Mouse (Mus musculus) neutrophil, adult 5-6 weeks (primary cell): ENCODE results near the gene Trpm4. TPM values are rescaled to one million over a fixed set of nuclear protein-coding genes. Genes with fewer than 3 reads are reported as not detected.
"Not testable (repeated sequence)": the region's sequence is repeated elsewhere in the genome, so short reads cannot be mapped to it uniquely, and the experiment has no call there.

Source experiments
- ATAC-seq: fragments of 151-379, 151-347 bp; 2 replicates; pipeline ENCODE4 v1.8.0; 2017; ENCODE audit warnings: mild to moderate bottlenecking, moderate TSS enrichment; ENCODE audit not compliant: insufficient number of reproducible peaks, poor library complexity, low FRiP score, severe bottlenecking; ENCODE audit errors: extremely low read depth
- total RNA-seq: library from RNA; stranded (forward); fragments of 200-1000 nt; gene quantifications from 2 replicates; pipeline ENCODE4 v1.2.3, GENCODE M21; 2017

Gene Trpm4
- total RNA-seq, 1 experiment from 2014 or later = 2.6 TPM

DNA sequence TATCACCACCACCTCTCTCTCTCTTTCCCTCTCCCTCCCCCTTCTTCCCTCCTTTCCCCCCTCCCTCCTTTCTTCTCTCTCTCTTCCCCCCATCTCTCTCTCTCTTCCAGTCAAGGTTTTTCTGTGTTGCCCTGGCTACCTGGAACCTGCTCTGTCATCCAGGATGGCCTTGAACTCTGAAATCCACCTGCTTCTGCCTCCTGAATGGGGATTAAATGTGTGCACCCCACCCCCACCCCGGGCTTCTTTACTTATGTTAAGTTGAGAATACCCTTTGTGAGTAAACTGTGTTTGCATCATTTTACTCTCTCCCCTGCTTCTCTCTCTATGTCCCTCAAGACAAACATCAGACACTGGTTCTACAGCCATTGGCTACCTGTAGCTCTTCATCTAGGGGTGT is 68.1 kb downstream of the Trpm4 start:
- ATAC-seq = no peak

DNA sequence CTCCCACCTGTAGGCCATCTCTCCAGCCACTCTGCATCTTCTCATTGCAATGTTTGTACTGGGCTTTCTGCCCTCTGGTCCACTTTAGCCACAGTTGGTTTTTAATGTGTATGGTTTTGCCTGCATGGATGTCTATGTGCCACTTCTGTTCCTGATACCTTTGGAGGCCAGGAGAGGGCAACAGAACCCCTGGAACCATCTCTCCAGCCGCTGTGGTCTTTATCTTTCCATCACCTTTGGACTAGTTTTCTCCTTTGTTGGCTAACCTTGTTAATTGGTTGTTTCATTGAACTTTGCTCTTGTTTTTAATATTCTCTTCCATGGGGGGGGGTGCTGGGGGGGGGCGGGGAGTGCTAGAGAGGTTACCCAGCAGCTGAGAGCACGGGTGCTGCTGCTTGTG is 69.2 kb downstream of the Trpm4 start:
- no peak for ATAC-seq

DNA sequence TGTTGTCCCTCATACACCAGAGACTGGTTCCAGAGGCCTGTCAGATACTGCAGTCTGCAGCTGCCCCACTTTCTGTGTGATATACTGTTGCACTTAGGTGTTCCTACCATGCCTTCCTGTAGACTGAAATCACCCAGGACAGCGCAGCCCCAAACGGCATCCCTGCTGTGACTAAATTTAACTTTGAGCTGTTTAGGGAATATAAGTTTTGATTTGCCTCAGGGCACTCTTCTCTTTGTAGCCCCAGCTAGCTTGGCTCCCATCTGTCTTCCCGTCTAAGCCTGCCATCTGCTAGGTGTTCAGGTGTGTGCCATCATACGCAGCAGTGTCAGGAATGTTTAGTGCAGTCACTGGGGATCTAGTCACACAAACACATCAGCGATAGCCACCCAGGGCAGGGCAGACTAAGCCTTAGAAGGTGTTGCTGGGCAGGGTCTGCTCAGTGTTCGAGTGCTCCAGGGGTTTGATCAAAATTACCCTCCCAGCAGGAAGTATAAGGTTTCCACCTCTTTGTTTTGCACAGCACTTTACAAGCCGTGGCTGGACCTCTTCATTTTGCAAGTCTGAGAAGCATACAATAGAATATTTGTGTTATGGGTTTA is 70.5 kb downstream of the Trpm4 start:
- ATAC-seq = no peak

DNA sequence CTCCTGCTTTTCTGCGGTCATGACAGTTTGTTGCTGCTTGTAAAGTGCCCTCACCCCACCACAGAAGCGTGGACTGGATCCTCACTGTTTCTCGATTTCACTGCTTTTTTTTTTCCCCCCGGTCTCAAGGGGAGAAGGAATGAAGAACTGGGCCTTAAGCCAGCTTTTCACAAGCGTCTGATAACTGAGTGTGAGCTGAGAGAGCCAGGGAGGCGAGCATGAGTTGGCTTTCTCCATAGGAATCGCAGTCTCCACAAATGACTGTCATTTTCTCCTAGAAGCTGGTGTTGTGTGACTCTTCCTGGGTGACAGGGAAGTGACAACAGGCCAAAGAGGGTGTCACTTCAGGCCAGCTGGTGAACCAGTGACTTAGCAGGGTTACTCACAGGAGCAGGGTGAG is 71.3 kb downstream of the Trpm4 start:
- no peak for ATAC-seq

- no peak for ATAC-seq
These were observed 74.3 kb downstream of the Trpm4 start for GRCm38 (mm10) chr7:45259281-45259680.

- no peak for ATAC-seq
These were observed 76.3 kb downstream of the Trpm4 start for GRCm38 (mm10) chr7:45257063-45257840.

DNA sequence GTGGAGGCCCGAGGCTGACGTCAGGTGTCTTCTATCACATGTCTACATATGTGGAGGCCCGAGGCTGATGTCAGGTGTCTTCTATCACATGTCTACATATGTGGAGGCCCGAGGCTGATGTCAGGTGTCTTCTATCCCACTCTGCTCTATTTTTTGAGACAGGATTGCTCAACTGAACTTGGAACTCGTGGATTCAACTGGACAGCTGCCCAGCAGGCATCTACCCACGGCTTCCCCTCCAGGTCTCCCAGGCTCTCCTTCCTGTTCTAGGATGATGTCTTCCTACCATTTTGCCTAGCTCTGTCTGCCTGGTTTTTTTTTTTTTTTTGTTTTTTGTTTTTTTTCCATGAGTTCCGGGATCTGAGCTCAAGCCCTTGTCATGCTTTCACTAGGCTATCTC is 77.8 kb downstream of the Trpm4 start:
- not testable (repeated sequence) for ATAC-seq

- no peak for ATAC-seq
These were observed 79.8 kb downstream of the Trpm4 start for GRCm38 (mm10) chr7:45253806-45254205.

Other genes with a start within 250 kb of the Trpm4 start
- gene Rcn3, start 241.6 kb downstream of the Trpm4 start, total RNA-seq = 9.2 and 16.1 TPM in 2 replicates
- 29.6 and 32.2 TPM in 2 replicates for gene Fcgrt, start 229.9 kb downstream of the Trpm4 start, total RNA-seq
- 587 and 609 TPM in 2 replicates for gene Rps11, start 209.3 kb downstream of the Trpm4 start, total RNA-seq
- 2,520 and 3,147 TPM in 2 replicates for gene Rpl13a, start 205.0 kb downstream of the Trpm4 start, total RNA-seq
- 0.58 TPM in 1 of 2 replicates, not detected in the other for gene Gm45713, start 197.5 kb downstream of the Trpm4 start, total RNA-seq
- 34.4 and 37.5 TPM in 2 replicates for gene Flt3l, start 197.3 kb downstream of the Trpm4 start, total RNA-seq
- gene Pih1d1, start 179.5 kb downstream of the Trpm4 start, total RNA-seq = 33.4 and 38.5 TPM in 2 replicates
- gene Aldh16a1, start 179.2 kb downstream of the Trpm4 start, total RNA-seq = 38.3 and 39.7 TPM in 2 replicates
- not detected in 2 replicates for gene Slc17a7, start 169.8 kb downstream of the Trpm4 start, total RNA-seq
- gene Gfy, start 154.2 kb downstream of the Trpm4 start, total RNA-seq = not detected in 2 replicates
- gene Pth2, start 152.8 kb downstream of the Trpm4 start, total RNA-seq = not detected in 2 replicates
- 0.25 and 0.35 TPM in 2 replicates for gene Ccdc155, start 128.9 kb downstream of the Trpm4 start, total RNA-seq
- gene Dkkl1, start 121.6 kb downstream of the Trpm4 start, total RNA-seq = 1.6 and 2.8 TPM in 2 replicates
- gene Tead2, start 118.0 kb downstream of the Trpm4 start, total RNA-seq = not detected in 2 replicates
- 602 and 650 TPM in 2 replicates for gene Cd37, start 94.7 kb downstream of the Trpm4 start, total RNA-seq
- 0.12 TPM in 1 of 2 replicates, not detected in the other for gene Slc6a16, start 92.7 kb downstream of the Trpm4 start, total RNA-seq
- not detected in 2 replicates for gene Slc6a21, start 56.3 kb downstream of the Trpm4 start, total RNA-seq
- gene Hrc, start 1.5 kb upstream of the Trpm4 start, total RNA-seq = not detected in 2 replicates
- gene Ppfia3, start 33.2 kb upstream of the Trpm4 start, total RNA-seq = not detected in 2 replicates
- 0.70 TPM in 1 of 2 replicates, not detected in the other for gene Lin7b, start 36.8 kb upstream of the Trpm4 start, total RNA-seq
- 502 and 563 TPM in 2 replicates for gene Snrnp70, start 62.0 kb upstream of the Trpm4 start, total RNA-seq
- gene Kcna7, start 71.9 kb upstream of the Trpm4 start, total RNA-seq = not detected in 2 replicates
- not detected in 2 replicates for gene Ntf5, start 79.9 kb upstream of the Trpm4 start, total RNA-seq
- not detected in 2 replicates for gene Lhb, start 87.0 kb upstream of the Trpm4 start, total RNA-seq
- 9.9 and 14.6 TPM in 2 replicates for gene Gys1, start 101.1 kb upstream of the Trpm4 start, total RNA-seq
- 37.8 and 44.6 TPM in 2 replicates for gene Ruvbl2, start 104.3 kb upstream of the Trpm4 start, total RNA-seq
- 1,339 and 1,541 TPM in 2 replicates for gene Ftl1, start 126.1 kb upstream of the Trpm4 start, total RNA-seq
- 31.1 and 37.9 TPM in 2 replicates for gene Bax, start 133.1 kb upstream of the Trpm4 start, total RNA-seq
- gene Tulp2, start 148.1 kb upstream of the Trpm4 start, total RNA-seq = not detected in 2 replicates
- gene Gm45808, start 153.0 kb upstream of the Trpm4 start, total RNA-seq = not detected in 2 replicates
- gene Dhdh, start 155.0 kb upstream of the Trpm4 start, total RNA-seq = 3.1 and 3.7 TPM in 2 replicates
- 90.4 and 101 TPM in 2 replicates for gene Nucb1, start 176.6 kb upstream of the Trpm4 start, total RNA-seq
- gene Ppp1r15a, start 192.5 kb upstream of the Trpm4 start, total RNA-seq = 288 and 364 TPM in 2 replicates
- 1.3 and 1.6 TPM in 2 replicates for gene Plekha4, start 192.6 kb upstream of the Trpm4 start, total RNA-seq
- 0.37 TPM in 1 of 2 replicates, not detected in the other for gene Hsd17b14, start 221.1 kb upstream of the Trpm4 start, total RNA-seq
- 14.9 and 17.3 TPM in 2 replicates for gene Bcat2, start 236.4 kb upstream of the Trpm4 start, total RNA-seq